Mouse (Mus musculus): Measurements from ENCODE around the gene Gm14296. TPM values are rescaled to one million over a fixed set of nuclear protein-coding genes. Genes with fewer than 3 reads are reported as not detected.

Gene Gm14296
- 59.7 TPM for polyA plus RNA-seq (2014; fragmentation: Illumina TruSeq; extraction: RNeasy Lipid Tissue Mini Kit (QIAGEN cat#74804))

GRCm38 (mm10) chr2:176927709-176928108 is at the start of gene Gm14296:
TSS of gene Gm14296 (minus strand) at chr2:176927809.

Other genes starting within 250 kb of the Gm14296 start
- gene Gm14305, start 219.5 kb downstream of the Gm14296 start, polyA plus RNA-seq (2014; fragmentation: Illumina TruSeq; extraction: RNeasy Lipid Tissue Mini Kit (QIAGEN cat#74804)) = 165 TPM
- 60.0 TPM for gene Gm14295, start 129.2 kb downstream of the Gm14296 start, polyA plus RNA-seq (2014; fragmentation: Illumina TruSeq; extraction: RNeasy Lipid Tissue Mini Kit (QIAGEN cat#74804))
- gene Gm14408, start 96.7 kb downstream of the Gm14296 start, polyA plus RNA-seq (2014; fragmentation: Illumina TruSeq; extraction: RNeasy Lipid Tissue Mini Kit (QIAGEN cat#74804)) = not detected
- gene Gm14419, start 73.1 kb upstream of the Gm14296 start, polyA plus RNA-seq (2014; fragmentation: Illumina TruSeq; extraction: RNeasy Lipid Tissue Mini Kit (QIAGEN cat#74804)) = 36.4 TPM
- gene Gm14401, start 146.5 kb upstream of the Gm14296 start, polyA plus RNA-seq (2014; fragmentation: Illumina TruSeq; extraction: RNeasy Lipid Tissue Mini Kit (QIAGEN cat#74804)) = 0.74 TPM

Measured in ovary, adult 10 weeks (tissue).